Mouse (Mus musculus) gastrocnemius, postnatal 14 days (tissue): Measurements from ENCODE around the gene Mrpl9. TPM values are rescaled to one million over a fixed set of nuclear protein-coding genes. Genes with fewer than 3 reads are reported as not detected.

ENCODE experiments used
- DNase-seq: peaks from one replicate; pipeline ENCODE4 v3.0.0; 2021; ENCODE audit warnings: mixed read lengths
- intact Hi-C: fragments of 180-260 bp; cut with DNase I; formaldehyde crosslinking; loops from one replicate; pipeline ENCODE4 v1.15.1; 2025; ENCODE audit warnings: low total_unique reads
- total RNA-seq, 2 experiments: library from RNA; stranded (reverse); gene quantifications; 2 replicates each; pipeline ENCODE4 v1.2.3; 2021

Gene Mrpl9
- total RNA-seq, 2 experiments from 2014 or later, result 40.4 to 47.1 TPM

DNA sequence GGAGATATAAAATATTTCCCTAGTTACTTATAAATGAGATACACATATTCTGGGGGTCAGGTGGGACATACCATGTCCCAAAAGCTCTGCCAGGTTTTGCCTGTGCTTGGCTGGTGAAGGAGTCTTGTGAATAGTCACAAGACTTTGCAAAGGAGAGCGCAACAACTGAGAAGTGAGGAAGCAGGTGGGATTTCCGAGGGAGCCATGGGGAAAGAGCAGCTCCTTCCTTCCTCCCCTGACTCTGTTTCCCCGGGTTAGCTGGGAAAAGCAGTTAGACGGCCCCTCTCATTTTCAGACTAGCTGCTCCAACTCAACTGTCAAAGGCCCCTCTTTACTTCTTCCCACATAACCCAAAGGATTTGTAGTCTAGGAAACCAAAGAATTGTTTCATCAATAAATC, 54.0 kb downstream of the Mrpl9 start:
- intact Hi-C loops, result no loop called here
- no peak for DNase-seq

Other genes starting within 250 kb of the Mrpl9 start
- gene Gm5286, start 246.6 kb upstream of the Mrpl9 start, total RNA-seq, result not detected
- gene Gm4778, start 179.3 kb upstream of the Mrpl9 start, total RNA-seq, result not detected
- gene Them4, start 133.2 kb upstream of the Mrpl9 start, total RNA-seq, result 1 to 10 TPM; 6.5 to 6.7 TPM
- gene Them5, start 101.2 kb upstream of the Mrpl9 start, total RNA-seq, result under 1 TPM in 1 of 2 experiments, not detected in 1; 0.16 TPM
- under 1 TPM; 0.18 to 0.31 TPM for gene C2cd4d, start 80.9 kb upstream of the Mrpl9 start, total RNA-seq
- 10 to 100 TPM; 15.8 to 22.8 TPM for gene Rorc, start 70.5 kb upstream of the Mrpl9 start, total RNA-seq
- under 1 TPM; 0.06 to 0.11 TPM for gene Lingo4, start 44.8 kb upstream of the Mrpl9 start, total RNA-seq
- gene Tdrkh, start 30.0 kb upstream of the Mrpl9 start, total RNA-seq, result 1 to 10 TPM; 3.5 to 4.8 TPM
- gene Oaz3, start 597 bp downstream of the Mrpl9 start, total RNA-seq, result not detected
- not detected for gene Celf3, start 35.0 kb downstream of the Mrpl9 start, total RNA-seq
- 1 to 10 TPM; 3.0 to 3.8 TPM for gene Riiad1, start 37.0 kb downstream of the Mrpl9 start, total RNA-seq
- gene Snx27, start 139.4 kb downstream of the Mrpl9 start, total RNA-seq, result 10 to 100 TPM; 23.8 to 25.1 TPM
- not detected for gene Gm10972, start 199.8 kb downstream of the Mrpl9 start, total RNA-seq
- gene Tuft1, start 215.6 kb downstream of the Mrpl9 start, total RNA-seq, result 1 to 10 TPM in 1 of 2 experiments, under 1 TPM in 1; 0.98 to 1.4 TPM